Mouse (Mus musculus) cerebellum, adult 2 months (tissue): ENCODE data around the gene Tmem114.

Experiments
- CTCF ChIP-seq: fragments of 200-500 bp; IDR thresholded peaks from 2 replicates; pipeline ENCODE4 v1.5.1; 2011; ENCODE audit warnings: low read depth, mild to moderate bottlenecking, control low read depth, low read length, moderate library complexity, borderline replicate concordance; ENCODE audit not compliant: insufficient read depth
- POLR2A ChIP-seq: fragments of 200-500 bp; IDR thresholded peaks from 2 replicates; pipeline ENCODE4 v1.6.1; 2011; ENCODE audit warnings: low read length, control low read depth, borderline replicate concordance; ENCODE audit not compliant: insufficient read depth

GRCm38 (mm10) chr16:8420381-8420780 lies 4.6 kb downstream of the Tmem114 start:
- TF ChIP-seq CTCF (0 out of 2 replicates have a peak, but pooled peaks have one; percentile 11), POLR2A (no peak)
